Mouse (Mus musculus): ENCODE data around the gene Smoc2.

DNA sequence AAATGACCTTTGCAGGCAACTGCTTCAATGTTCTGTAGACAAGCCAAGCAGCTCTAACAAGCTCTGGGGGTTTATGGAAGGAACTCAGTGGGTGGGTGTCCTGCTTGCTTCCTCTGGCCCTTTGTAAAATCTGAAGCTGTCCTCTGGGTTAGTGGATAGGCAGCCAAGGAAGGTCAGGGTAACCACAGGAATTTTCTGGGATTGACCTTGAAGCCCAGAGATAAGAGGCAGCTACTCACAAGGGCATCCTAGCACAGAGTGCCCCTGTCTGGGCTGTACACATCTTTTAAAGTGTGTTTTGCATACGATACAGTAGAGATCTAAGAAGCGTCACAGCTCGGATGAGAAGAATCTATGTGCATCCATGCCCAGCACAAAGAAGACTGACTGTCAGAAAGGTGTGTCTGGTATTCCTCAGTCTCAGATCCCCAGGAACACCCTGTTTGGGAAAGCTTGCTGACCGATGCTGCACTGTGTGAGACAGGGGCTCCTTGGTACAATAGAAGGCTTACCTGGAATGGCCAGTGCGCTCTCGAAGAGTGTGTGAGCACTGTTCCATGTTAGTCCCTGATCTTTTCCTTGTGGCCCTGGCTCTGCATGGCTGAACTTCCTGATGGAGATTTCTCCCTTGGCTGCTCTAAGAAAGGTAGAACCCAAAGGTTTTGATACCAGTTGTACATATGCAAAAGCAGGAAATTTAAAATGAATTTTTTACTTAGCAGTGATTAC lies 69.9 kb downstream of the Smoc2 start:
- TF ChIP-seq POLR2A (IDR thresholded peaks at IDR 0.05; ENCODE audit: borderline replicate concordance, insufficient read depth, low read length) (no peak), CTCF (IDR thresholded peaks at IDR 0.05; ENCODE audit: borderline replicate concordance, insufficient read depth, low read depth, low read length) (no peak)
